13 mouse cellular contexts compared by ENCODE assay signal in the genomic region with DNA sequence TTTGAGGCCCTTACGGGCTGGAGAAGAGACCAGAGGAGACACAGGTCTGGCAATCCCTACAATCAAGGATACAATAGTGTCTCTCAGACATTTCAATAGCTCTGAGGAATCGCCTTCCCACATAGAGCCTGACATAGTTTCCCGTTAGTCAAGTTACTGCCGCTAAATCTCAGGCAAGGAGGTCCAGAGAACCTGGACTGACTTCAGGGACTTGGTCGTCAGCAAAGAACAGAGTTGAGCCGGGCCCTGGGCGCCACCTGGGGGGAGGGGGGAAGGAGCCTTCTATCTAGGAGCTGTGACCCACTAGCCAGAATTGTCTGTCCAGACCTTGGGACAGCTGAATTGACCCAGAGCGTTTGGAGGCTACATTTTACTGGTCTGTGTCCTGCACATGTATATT. TPM values are rescaled to one million over a fixed set of nuclear protein-coding genes. Genes with fewer than 3 reads are reported as not detected.
DNase-seq lines count a peak whose midpoint lies in the region; ATAC-seq lines count a peak whose summit lies in the region.
"Had no signal": no experiment of that assay in that cellular context is flagged by ENCODE, and none has a peak within 500 bp of the region (broad histone marks: within the 10 kb centered on the region; RNA-seq: fewer than 3 reads in every experiment).

No protein-coding gene starts in this region.

- no peaks in the 10 kb centered on the region for H3K36me3 ChIP-seq in forebrain, embryonic 11.5 days (ENCODE audit: control insufficient read depth, insufficient read depth, low read length)
- no peaks in the 10 kb centered on the region for H3K36me3 ChIP-seq in forebrain, embryonic 13.5 days (ENCODE audit: poor library complexity, severe bottlenecking)
- no peaks in the 10 kb centered on the region for H3K36me3 ChIP-seq in midbrain, embryonic 11.5 days (ENCODE audit: control insufficient read depth, insufficient read depth, low read length)
- no peaks in the 10 kb centered on the region for H3K36me3 ChIP-seq in midbrain, embryonic 16.5 days (ENCODE audit: control insufficient read depth, insufficient read depth, low read length)
- H3K36me3 ChIP-seq in midbrain, embryonic 14.5 days (ENCODE audit: control insufficient read depth, insufficient read depth, low read length) = no peaks in the 10 kb centered on the region
- H3K36me3 ChIP-seq: heart, embryonic 15.5 days had no signal

- H3K9me3 ChIP-seq in forebrain, embryonic 11.5 days (ENCODE audit: control insufficient read depth, low read length) = no peaks in the 10 kb centered on the region
- H3K9me3 ChIP-seq in forebrain, embryonic 13.5 days (replicated peaks) = no peaks in the 10 kb centered on the region
- no peaks in the 10 kb centered on the region for H3K9me3 ChIP-seq in midbrain, embryonic 11.5 days (ENCODE audit: control insufficient read depth, low read length)
- no peaks in the 10 kb centered on the region for H3K9me3 ChIP-seq in midbrain, embryonic 16.5 days (replicated peaks; ENCODE audit: control insufficient read depth, low read length, poor library complexity, severe bottlenecking)
- no peaks in the 10 kb centered on the region for H3K9me3 ChIP-seq in midbrain, embryonic 14.5 days (ENCODE audit: control insufficient read depth, low read length)
- H3K9me3 ChIP-seq: heart, embryonic 15.5 days had no signal

- no peak overlapping the region for H3K9ac ChIP-seq in forebrain, embryonic 11.5 days (ENCODE audit: low read length)
- H3K9ac ChIP-seq in forebrain, embryonic 13.5 days = no peak overlapping the region
- peak overlapping the region; percentile 72 for H3K9ac ChIP-seq in midbrain, embryonic 11.5 days (ENCODE audit: low read length)
- H3K9ac ChIP-seq in midbrain, embryonic 16.5 days (ENCODE audit: low read depth, low read length) = no peak overlapping the region
- no peak overlapping the region for H3K9ac ChIP-seq in midbrain, embryonic 14.5 days (replicated peaks; ENCODE audit: low read length)
- H3K9ac ChIP-seq: heart, embryonic 15.5 days; liver, embryonic 14.5 days had no signal

- peaks cover 24% of the 10 kb centered on the region for H3K4me1 ChIP-seq in forebrain, embryonic 11.5 days (replicated peaks; ENCODE audit: control insufficient read depth, insufficient read depth, low read length)
- peaks cover 35% of the 10 kb centered on the region for H3K4me1 ChIP-seq in forebrain, embryonic 13.5 days
- peaks cover 31% of the 10 kb centered on the region for H3K4me1 ChIP-seq in midbrain, embryonic 11.5 days (ENCODE audit: control insufficient read depth, insufficient read depth, low read length)
- H3K4me1 ChIP-seq in midbrain, embryonic 16.5 days (ENCODE audit: control insufficient read depth, insufficient read depth, low read length) = peaks cover 15% of the 10 kb centered on the region
- peaks cover 14% of the 10 kb centered on the region; the same call in 1 of the 2 replicates for H3K4me1 ChIP-seq in midbrain, embryonic 14.5 days (ENCODE audit: control insufficient read depth, insufficient read depth, low read length)

- peak; percentile 54 for DNase-seq in forebrain, embryonic 11.5 days (ENCODE audit: low spot score)
- DNase-seq in midbrain, embryonic 11.5 days (ENCODE audit: low spot score, missing footprints) = peak; percentile 96
- peak; percentile 44 for DNase-seq in midbrain, embryonic 14.5 days
- DNase-seq in cerebellum, adult 11 months = no peak
- no peak for DNase-seq in heart, adult 11 months
- no peak for DNase-seq in layer of hippocampus, postnatal 14 days (ENCODE audit: low spot score in 2 of 2)

- H3K27ac ChIP-seq in forebrain, embryonic 11.5 days (ENCODE audit: low read depth, low read length) = no peak overlapping the region
- H3K27ac ChIP-seq in forebrain, embryonic 13.5 days = no peak overlapping the region
- no peak overlapping the region for H3K27ac ChIP-seq in midbrain, embryonic 11.5 days (ENCODE audit: low read depth, low read length)
- no peak overlapping the region for H3K27ac ChIP-seq in midbrain, embryonic 16.5 days (ENCODE audit: low read length)
- no peak overlapping the region for H3K27ac ChIP-seq in midbrain, embryonic 14.5 days (replicated peaks; ENCODE audit: low read depth, low read length)
- H3K27ac ChIP-seq: heart, embryonic 15.5 days; liver, embryonic 14.5 days had no signal

- 1% methylated on average over 8 of the region's 8 CpGs for WGBS in forebrain, embryonic 11.5 days
- 1% methylated on average over 8 of the region's 8 CpGs for WGBS in forebrain, embryonic 13.5 days
- 1% methylated on average over 8 of the region's 8 CpGs for WGBS in midbrain, embryonic 11.5 days
- WGBS in midbrain, embryonic 16.5 days = under 1% methylated on average over 8 of the region's 8 CpGs
- WGBS in midbrain, embryonic 14.5 days = 4% methylated on average over 8 of the region's 8 CpGs

- H3K4me3 ChIP-seq in forebrain, embryonic 11.5 days (ENCODE audit: low read depth, low read length) = no peak overlapping the region
- H3K4me3 ChIP-seq in forebrain, embryonic 13.5 days = no peak overlapping the region
- H3K4me3 ChIP-seq in midbrain, embryonic 11.5 days (ENCODE audit: low read depth, low read length) = peak overlapping the region; percentile 53
- no peak overlapping the region; the same call in 1 of the 2 replicates for H3K4me3 ChIP-seq in midbrain, embryonic 16.5 days (ENCODE audit: low read depth, low read length)
- H3K4me3 ChIP-seq in midbrain, embryonic 14.5 days (replicated peaks; ENCODE audit: low read depth, low read length) = peak overlapping the region; percentile 35
- H3K4me3 ChIP-seq: myocyte had no signal

- no peak overlapping the region for H3K4me2 ChIP-seq in forebrain, embryonic 11.5 days (ENCODE audit: low read depth, low read length, severe bottlenecking)
- H3K4me2 ChIP-seq in forebrain, embryonic 13.5 days = no peak overlapping the region
- peak overlapping the region; percentile 56 for H3K4me2 ChIP-seq in midbrain, embryonic 11.5 days
- H3K4me2 ChIP-seq in midbrain, embryonic 16.5 days (ENCODE audit: low read length) = no peak overlapping the region
- H3K4me2 ChIP-seq in midbrain, embryonic 14.5 days (ENCODE audit: low read length) = peak overlapping the region; percentile 53

- ATAC-seq in forebrain, embryonic 11.5 days (replicated peaks; ENCODE audit: low FRiP score) = no peak
- ATAC-seq in forebrain, embryonic 13.5 days = no peak
- ATAC-seq in midbrain, embryonic 11.5 days (ENCODE audit: low FRiP score) = no peak
- ATAC-seq in midbrain, embryonic 16.5 days = no peak
- no peak for ATAC-seq in midbrain, embryonic 14.5 days (ENCODE audit: low FRiP score, low TSS enrichment)

- peaks cover 83% of the 10 kb centered on the region for H3K27me3 ChIP-seq in forebrain, embryonic 11.5 days (ENCODE audit: control insufficient read depth, insufficient read depth, low read length)
- H3K27me3 ChIP-seq in forebrain, embryonic 13.5 days = peaks cover 98% of the 10 kb centered on the region
- peaks cover 89% of the 10 kb centered on the region for H3K27me3 ChIP-seq in midbrain, embryonic 11.5 days (ENCODE audit: control insufficient read depth, insufficient read depth, low read length)
- peaks cover 27% of the 10 kb centered on the region for H3K27me3 ChIP-seq in midbrain, embryonic 16.5 days (ENCODE audit: control insufficient read depth, insufficient read depth, low read depth, low read length)
- H3K27me3 ChIP-seq in midbrain, embryonic 14.5 days (ENCODE audit: control insufficient read depth, insufficient read depth, low read length) = peaks cover 81% of the 10 kb centered on the region

RNA-seq across cellular contexts. Expression of gene Nkx6-1, which starts 2.3 kb away (rescaled TPM):
- 1.2 and 1.3 TPM in 2 replicates for polyA plus RNA-seq in forebrain, embryonic 11.5 days (2014; fragmentation: Nextera tagmentation; extraction: Ambion mirVana)
- 0.19 and 0.22 TPM in 2 replicates for polyA plus RNA-seq in forebrain, embryonic 13.5 days (2015; fragmentation: Nextera tagmentation; extraction: Ambion mirVana)
- 9.3 and 10.5 TPM in 2 replicates for polyA plus RNA-seq in midbrain, embryonic 11.5 days (2014; fragmentation: Nextera tagmentation; extraction: Ambion mirVana)
- polyA plus RNA-seq in midbrain, embryonic 16.5 days (2015; fragmentation: Nextera tagmentation; extraction: Ambion mirVana) = 0.94 and 1.6 TPM in 2 replicates
- polyA plus RNA-seq in midbrain, embryonic 14.5 days (2014; fragmentation: Nextera tagmentation; extraction: Ambion mirVana) = 2.8 and 3.1 TPM in 2 replicates
- under 1 TPM; 0.48 to 0.60 TPM for total RNA-seq in layer of hippocampus, postnatal 14 days (2021)
- total RNA-seq: gastrocnemius, postnatal 14 days had no signal
- polyA plus RNA-seq: myocyte; small intestine, adult 2 months had no signal

Comparison
In these comparisons a context has a peak if more than half of its experiments do, and no peak if none do; other contexts are left out.
1. H3K4me2 ChIP-seq: peak in midbrain, embryonic 11.5 days (single experiment) and midbrain, embryonic 14.5 days (single experiment); none in forebrain, embryonic 11.5 days (single experiment), forebrain, embryonic 13.5 days (single experiment) and midbrain, embryonic 16.5 days (single experiment).
2. H3K4me3 ChIP-seq: peak in midbrain, embryonic 11.5 days (single experiment) and midbrain, embryonic 14.5 days (single experiment); none in forebrain, embryonic 11.5 days (single experiment), forebrain, embryonic 13.5 days (single experiment) and midbrain, embryonic 16.5 days (single experiment).
3. DNase-seq: peak in forebrain, embryonic 11.5 days (single experiment), midbrain, embryonic 11.5 days (single experiment) and midbrain, embryonic 14.5 days (single experiment); none in cerebellum, adult 11 months (single experiment), heart, adult 11 months (single experiment) and layer of hippocampus, postnatal 14 days (0 of 2).